Mouse (Mus musculus) lung, postnatal 0 days (tissue): ENCODE results near the gene Otud7b.

Experiments used
- CTCF ChIP-seq: IDR thresholded peaks from 2 replicates; pipeline ENCODE4 v1.5.1; 2016; ENCODE audit warnings: antibody characterized with exemption, mild to moderate bottlenecking
- EP300 ChIP-seq: IDR thresholded peaks from 2 replicates; pipeline ENCODE4 v1.6.1; 2016; ENCODE audit warnings: antibody characterized with exemption, mild to moderate bottlenecking, control low read depth

DNA sequence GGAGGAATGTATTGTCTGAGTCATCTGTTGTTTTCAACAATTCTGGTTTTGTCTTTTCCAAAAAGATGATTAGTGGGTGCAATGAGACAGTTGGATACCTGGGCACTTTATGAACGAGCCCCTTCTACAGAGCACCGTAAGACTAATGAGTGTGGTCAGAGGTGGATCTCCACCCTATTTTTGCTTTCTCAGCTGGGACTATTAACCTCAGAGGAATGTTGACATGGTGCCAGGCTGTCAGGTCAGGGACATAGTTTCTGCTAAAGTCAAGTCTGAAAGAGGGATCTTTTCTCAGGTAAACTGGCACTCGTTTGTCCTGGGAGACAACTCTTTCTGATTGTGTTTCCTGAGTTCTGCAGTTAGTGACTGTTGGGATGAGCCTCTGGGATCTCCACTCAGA is 30.7 kb downstream of the Otud7b start:
- TF ChIP-seq CTCF (no peak), EP300 (no peak)
